Mouse (Mus musculus) spleen, postnatal 4 days (tissue): Measurements from ENCODE around the gene Cfb.
A peak's percentile ranks its signal among the peaks of the same experiment; 100 is the strongest.
"Not testable (repeated sequence)": the region's sequence is repeated elsewhere in the genome, so short reads cannot be mapped to it uniquely, and the experiment has no call there.

Source experiments
- DNase-seq, 2 experiments: peaks; one replicate each; pipeline ENCODE4 v3.0.0; 2022; ENCODE audit warnings: low spot score in 2 of 2

Cfb gene

GRCm38 (mm10) chr17:34837464-34838324 lies 24.6 kb downstream of the Cfb start:
- DNase-seq: no peak

DNA sequence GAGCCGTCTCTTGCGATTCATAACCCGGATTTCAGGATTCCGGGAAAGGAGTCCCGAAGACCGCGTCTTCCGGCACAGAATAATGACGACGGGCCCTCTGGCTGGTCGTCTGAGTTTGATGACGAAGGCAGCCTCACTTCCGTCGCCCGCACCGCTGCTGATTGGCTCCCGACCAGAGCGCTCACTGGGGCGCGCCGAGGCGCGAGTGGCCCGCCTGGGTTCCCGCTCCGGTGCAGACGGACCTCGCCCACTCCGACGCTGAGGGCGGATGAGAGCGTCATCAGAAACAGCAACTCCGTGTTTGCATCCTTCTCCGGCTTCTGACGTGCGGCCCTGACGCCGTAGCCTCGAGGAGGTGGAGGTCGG lies 25.5 kb downstream of the Cfb start, which contains the start of the genes Stk19 and Dxo:
Gene Stk19 (minus strand): TSS at position 90 of the 366 bp plus-strand sequence.
Gene Dxo (plus strand): TSS at position 164 of the 366 bp plus-strand sequence.
- DNase-seq: peak; percentile 94 to 97

DNA sequence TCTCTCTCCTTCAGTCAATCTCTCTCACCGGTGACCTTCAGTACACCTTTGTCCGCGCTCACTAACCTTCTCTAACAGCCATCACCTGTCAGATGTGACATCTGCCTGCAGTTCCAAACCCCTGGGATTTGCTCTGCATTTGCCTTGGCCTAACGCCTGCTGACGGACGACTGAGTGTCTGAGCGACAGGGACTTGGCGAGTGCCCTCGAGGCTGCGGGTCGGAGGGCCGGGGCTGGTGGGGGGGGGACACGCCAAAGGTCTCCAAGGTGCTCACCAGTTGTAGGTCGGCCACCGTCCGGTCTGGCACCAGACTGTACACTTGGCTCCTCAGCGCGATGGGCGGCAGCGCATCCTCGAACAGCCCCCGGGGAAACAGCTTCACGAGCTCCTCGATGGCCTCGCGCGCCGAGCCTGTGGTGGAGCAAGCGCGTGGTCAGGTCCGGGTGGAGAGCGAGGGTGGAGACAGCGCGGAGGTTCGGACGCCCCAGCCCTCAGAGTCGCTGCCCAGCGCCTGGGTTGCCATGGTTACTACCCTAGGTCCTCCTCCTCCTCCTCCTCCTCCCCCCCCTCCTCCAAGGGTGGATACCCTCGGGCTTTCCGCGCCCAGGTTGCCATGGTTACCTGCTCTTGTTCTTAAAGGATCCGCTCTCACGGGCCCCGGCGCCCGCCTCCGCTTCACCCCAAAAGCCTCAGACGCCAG lies 26.0 kb downstream of the Cfb start:
- no peak for DNase-seq

GRCm38 (mm10) chr17:34830776-34831175 lies 31.5 kb downstream of the Cfb start:
- not testable (repeated sequence) for DNase-seq

GRCm38 (mm10) chr17:34814818-34815370 lies 47.4 kb downstream of the Cfb start:
- no peak for DNase-seq

DNA sequence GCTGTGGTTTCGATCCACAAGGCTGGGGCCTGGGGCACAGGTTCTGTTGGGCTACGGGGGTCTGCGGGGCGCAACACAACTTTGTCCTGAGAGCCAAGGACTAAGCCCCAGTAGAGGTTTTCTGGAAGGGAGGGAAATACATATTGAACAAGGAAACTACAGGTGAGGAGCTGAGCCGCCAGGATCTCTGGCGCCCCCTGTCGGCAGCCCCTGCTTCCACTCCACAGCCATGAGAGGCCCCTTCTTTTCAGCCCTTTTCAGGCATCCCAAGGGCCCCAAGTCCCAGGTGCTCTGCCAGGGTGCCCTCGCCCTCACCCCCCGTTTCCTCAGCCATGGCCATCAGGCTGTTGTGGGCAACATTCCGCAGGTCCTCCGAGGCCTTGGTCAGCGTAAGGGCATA lies 48.6 kb downstream of the Cfb start:
- DNase-seq: peak; percentile 28 to 82

DNA sequence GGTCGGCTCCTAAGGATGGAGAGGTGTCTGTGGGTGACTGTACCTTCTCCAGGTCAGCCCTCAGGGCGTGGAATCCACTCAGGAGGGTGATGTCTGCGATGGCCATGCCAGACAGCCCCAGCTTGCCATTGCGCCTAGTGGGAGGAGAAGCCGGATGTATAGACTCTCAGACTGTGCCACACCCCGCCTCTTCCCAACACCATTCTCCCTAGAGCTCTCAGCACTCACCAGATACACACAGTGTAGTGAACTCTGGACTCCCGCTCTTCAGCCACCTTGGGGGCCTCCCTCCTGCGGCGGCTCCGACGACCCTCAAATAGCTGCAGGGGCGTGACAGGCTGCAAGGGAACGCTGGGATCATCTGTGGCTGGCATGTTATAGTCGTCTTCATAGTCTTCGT lies 51.0 kb downstream of the Cfb start:
- no peak for DNase-seq

GRCm38 (mm10) chr17:34810811-34811210 lies 51.5 kb downstream of the Cfb start:
- not testable (repeated sequence) for DNase-seq

GRCm38 (mm10) chr17:34810411-34810810 lies 51.9 kb downstream of the Cfb start:
- DNase-seq: not testable (repeated sequence)

GRCm38 (mm10) chr17:34808599-34809205 lies 53.6 kb downstream of the Cfb start:
- no peak for DNase-seq

DNA sequence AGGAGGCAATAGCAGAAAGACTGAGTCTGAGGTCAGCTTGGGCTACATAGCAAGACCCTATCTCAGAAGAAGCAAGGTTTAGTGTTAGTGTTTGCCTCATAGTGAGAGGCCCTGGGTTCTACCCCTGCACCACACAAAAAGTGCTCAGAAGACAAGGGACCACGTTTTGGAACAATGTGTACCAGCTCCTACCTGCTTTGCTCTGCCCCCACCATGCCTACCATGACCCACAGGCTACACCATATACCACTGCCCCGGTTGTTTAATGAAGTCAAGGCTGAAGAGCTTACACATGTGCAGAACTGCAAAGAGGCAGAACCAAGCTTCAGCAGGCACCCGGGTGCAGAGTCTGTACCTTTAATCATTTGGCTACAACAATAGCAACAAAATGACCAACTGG lies 55.1 kb downstream of the Cfb start:
- DNase-seq: no peak
